Mouse (Mus musculus): ENCODE data around the gene Rabl6.

- TF ChIP-seq EP300 (IDR thresholded peaks at IDR 0.05; ENCODE audit: low read depth) (no peak), CTCF (IDR thresholded peaks at IDR 0.05; ENCODE audit: low read depth) (peak; percentile 45)
These were observed 28.4 kb downstream of the Rabl6 start for GRCm38 (mm10) chr2:25579737-25580460.

Measured in heart, postnatal 0 days (tissue).